Mouse (Mus musculus) thymus, postnatal 0 days (tissue): ENCODE data around the gene Cd22. TPM values are rescaled to one million over a fixed set of nuclear protein-coding genes. Genes with fewer than 3 reads are reported as not detected.
"Not testable (repeated sequence)": the region's sequence is repeated elsewhere in the genome, so short reads cannot be mapped to it uniquely, and the experiment has no call there.

Experiments used
- DNase-seq: peaks from one replicate; pipeline ENCODE4 v3.0.0-alpha.2; 2015; ENCODE audit warnings: low spot score
- polyA plus RNA-seq: library from polyadenylated mRNA; unstranded; fragments of >200 nt; fragmentation: Nextera tagmentation; extraction: Ambion mirVana; gene quantifications from 2 replicates; pipeline ENCODE4 v1.2.1, GENCODE M21; 2015

The Cd22 gene
- 0.40 and 0.99 TPM in 2 replicates for polyA plus RNA-seq

DNA sequence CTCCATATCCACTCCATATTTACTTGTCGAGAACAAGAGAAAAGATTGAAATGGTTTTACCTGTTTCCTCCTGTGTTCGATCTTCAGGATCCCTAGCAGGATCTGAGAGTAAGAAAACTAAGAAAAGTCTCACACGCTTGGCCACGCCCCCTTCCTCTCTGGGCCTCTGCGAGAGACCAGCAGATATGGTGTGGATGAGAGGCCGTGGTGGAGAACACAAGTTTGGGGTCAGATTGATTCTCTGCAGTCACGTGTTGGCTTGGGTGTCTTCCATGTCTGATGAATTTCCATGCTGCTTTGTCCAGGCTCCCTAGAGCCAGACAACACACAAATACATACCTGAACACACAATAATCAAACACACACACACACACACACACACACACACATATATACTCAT lies at the start of gene Cd22:
Cd22 (minus strand) TSS at position 167 of the 400 bp plus-strand sequence.
- no peak for DNase-seq

DNA sequence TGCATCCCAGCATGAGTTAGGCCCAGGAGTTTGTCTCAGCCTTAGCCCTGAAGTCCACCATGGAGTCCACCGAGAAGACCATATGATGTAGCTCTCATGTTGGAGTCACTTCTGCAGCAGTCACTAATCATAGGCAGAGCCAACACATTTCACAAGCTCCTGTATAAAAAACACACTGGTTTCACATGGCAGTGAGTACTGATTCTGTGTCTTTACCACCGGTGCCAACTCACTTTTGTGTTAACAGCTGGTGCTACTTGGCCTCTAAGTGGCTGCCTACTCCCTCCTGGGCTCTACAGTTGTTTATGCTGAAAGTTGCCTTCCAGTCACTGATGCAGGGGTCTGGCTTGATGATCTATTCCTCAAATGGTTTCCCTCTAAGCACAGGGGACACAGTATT lies 44.4 kb upstream of the Cd22 start, which contains the start of gene Hamp2:
Hamp2 (minus strand) TSS at position 101 of the 400 bp plus-strand sequence.
- not testable (repeated sequence) for DNase-seq

GRCm38 (mm10) chr7:30924071-30924470 lies 43.9 kb upstream of the Cd22 start:
- DNase-seq = no peak

DNA sequence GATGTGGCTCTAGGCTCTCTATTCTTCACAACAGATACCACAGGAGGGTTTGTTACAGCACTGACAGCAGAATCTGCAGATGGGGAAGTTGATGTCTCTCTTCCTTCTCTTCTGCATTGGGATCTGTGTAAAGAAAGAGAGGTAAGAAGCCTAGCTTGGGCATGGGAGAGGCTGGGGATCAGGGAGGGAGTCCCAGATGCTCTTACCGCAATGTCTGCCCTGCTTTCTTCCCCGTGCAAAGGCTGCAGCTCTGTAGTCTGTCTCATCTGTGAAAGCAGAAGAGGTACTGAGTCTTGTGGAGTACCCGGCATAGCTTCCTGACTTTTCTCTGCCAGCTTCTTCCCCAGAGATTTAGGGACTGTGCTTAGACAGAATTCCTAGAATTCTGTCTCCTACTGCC lies 42.3 kb upstream of the Cd22 start:
- DNase-seq = not testable (repeated sequence)

DNA sequence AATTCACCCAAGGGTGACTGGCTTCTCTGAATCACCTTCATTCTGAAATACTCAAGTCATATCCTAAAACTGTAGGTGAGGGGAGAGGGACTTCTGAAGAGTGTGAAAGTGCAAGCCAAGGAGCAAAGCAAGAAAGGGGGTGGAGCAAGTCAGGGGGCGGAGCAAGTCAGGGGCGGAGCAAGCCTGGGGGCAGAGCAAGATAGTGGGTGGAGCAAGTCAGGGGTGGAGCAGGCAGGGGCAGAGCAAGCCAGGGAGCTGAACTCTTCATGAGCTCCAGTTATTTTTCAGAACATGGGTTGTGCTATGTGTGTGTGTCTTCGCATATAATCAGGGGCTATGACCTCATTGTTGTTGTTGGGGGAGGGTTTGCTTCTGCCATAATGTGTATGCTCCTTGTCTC lies 40.1 kb upstream of the Cd22 start:
- DNase-seq = peak; percentile 12

GRCm38 (mm10) chr7:30917219-30917618 lies 37.1 kb upstream of the Cd22 start:
- no peak for DNase-seq

DNA sequence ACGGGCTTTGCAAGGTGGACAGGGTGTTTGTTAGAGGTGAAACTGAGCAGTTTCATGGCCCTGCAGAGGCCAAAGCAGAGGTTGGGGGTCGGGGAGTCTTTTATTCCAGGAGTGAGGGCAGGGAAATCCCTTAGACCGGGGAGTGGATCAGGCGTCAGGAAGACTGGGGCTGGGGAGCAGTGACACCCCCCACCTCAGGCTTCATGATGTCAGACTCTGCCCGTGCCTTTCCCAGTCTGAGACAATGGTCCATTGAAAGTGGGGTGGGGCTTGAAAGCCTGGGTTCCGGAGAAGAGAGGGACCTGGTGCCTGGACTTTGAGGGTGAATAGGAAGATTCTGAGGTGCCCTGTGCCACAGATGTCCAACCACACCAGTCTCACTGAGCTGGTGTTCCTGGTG lies 36.6 kb upstream of the Cd22 start:
- no peak for DNase-seq

DNA sequence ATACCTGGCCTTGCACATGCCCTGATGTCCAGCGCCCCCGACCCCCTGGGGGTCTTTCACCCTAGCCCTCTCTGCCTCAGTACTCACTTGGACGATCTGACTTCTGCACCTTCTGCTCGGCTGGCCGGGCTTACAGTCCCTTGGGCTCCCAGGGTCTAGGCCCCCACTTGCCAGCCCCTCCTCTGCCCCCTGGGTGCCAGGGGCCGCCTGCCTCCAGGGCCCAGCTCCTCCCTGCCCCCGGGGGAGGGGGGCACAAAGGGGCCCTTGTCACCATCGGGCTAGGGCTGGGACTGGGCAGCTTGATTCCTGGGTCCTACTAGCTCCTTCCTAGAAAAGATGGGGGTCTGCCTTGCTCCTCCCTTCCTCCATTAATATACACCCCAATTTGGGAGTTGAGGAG lies 34.6 kb upstream of the Cd22 start, which contains the start of gene Mag:
Mag (minus strand) TSS at position 142 of the 400 bp plus-strand sequence.
- no peak for DNase-seq

- no peak for DNase-seq
Measured at GRCm38 (mm10) chr7:30909773-30910172, 29.6 kb upstream of the Cd22 start.

GRCm38 (mm10) chr7:30908992-30909431 lies 28.9 kb upstream of the Cd22 start:
- DNase-seq = no peak

- DNase-seq = no peak
Measured at GRCm38 (mm10) chr7:30908277-30908991, 28.3 kb upstream of the Cd22 start.

- peak; percentile 11 for DNase-seq
Measured at GRCm38 (mm10) chr7:30904042-30904441, 23.9 kb upstream of the Cd22 start.

DNA sequence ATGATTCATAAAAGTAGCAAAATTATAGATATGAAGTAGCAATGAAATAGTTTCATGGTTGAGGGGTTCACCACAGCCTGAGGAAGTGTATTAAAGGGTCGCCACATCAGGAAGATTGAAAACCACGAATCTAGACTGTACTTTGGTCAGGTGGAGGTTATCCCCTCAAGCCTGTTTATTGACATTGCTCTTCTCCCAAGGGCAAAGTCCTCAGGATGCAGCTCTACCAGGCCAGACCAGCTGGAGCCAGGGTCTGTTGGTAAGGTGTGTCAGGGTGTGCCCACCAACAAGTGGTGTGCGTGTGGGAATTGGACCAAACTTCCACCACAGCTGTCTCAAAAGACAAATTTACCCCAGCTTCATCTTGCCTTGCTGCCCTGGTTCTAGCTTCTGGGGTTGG lies 15.1 kb upstream of the Cd22 start:
- no peak for DNase-seq

- DNase-seq = no peak
Measured at GRCm38 (mm10) chr7:30892515-30892914, 12.4 kb upstream of the Cd22 start.

DNA sequence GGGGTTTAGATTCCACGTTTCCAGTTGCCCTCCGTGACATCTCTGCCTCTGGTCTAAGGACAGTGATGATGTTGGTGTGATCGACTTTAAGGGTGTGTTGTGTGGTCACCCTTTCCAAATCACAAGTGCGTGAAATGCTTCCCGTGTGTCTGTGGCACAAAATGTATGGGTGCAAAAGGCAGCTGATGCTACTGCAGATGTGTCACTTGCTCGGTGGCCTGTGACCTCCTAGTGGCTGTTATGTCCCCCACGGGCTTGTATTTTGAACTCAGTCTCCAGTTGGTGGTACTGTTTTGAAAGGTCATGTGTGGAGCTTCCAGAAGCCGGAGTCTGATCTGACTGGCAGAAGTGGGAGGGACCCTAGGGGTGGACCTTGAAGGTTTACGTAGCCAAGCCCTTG lies 11.6 kb upstream of the Cd22 start:
- DNase-seq = no peak

DNA sequence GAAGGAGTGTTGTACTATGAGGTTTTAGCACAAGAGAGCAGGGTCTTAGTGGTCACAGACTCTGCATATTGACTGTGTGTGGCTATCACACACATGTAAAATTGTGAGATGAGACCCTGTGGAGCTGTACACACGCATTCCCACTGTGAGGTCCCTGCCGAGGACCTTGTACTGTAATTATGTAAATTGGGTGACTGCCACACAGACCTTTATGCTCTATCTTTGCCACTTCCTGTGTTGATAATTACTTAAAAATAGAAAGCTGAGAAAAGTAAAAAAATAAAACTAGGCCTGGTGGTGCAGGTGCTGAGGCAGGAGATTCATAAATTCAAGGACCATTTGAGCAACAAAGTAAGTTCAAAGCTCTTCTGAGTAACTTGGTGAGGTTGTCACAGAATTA lies 10.5 kb upstream of the Cd22 start:
- DNase-seq = peak; percentile 4

DNA sequence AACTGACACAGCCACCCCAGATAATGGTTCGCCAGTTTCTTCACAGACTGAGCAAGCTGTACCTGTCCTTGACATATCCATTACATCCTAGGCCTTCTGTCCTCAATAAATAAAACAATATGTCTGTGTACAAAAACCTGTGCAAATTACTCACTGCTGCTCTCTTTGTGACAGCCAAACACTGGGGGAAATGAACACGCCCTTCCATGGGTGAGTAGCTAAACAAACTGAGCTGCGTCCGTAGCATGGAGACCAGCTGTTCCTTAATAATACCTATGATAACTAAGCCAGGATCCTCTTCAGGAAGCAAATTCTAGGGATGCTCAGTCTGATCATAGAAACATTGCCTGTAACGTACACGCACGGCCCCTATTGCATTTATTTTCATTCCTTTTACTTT lies 8.6 kb upstream of the Cd22 start:
- DNase-seq = no peak

GRCm38 (mm10) chr7:30887568-30888188 lies 7.5 kb upstream of the Cd22 start:
- no peak for DNase-seq

DNA sequence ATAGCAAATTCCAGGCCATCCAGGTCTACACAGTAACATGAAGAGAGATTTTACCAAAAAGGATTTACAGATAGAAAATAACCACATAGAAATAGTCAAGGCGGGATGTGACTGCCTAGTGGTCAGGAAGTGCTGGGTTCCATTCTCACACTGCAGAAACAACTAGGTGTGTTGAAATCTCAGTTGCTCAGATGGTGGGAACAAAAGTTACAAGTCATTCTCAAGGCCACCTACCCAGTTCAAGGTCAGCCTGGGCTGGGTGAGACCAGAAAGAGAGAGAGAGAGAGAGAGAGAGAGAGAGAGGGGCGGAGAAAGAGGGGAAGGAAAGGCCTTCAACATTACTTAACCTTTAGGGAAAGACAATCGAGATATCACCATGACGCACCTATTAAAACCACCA lies 6.7 kb upstream of the Cd22 start:
- no peak for DNase-seq

DNA sequence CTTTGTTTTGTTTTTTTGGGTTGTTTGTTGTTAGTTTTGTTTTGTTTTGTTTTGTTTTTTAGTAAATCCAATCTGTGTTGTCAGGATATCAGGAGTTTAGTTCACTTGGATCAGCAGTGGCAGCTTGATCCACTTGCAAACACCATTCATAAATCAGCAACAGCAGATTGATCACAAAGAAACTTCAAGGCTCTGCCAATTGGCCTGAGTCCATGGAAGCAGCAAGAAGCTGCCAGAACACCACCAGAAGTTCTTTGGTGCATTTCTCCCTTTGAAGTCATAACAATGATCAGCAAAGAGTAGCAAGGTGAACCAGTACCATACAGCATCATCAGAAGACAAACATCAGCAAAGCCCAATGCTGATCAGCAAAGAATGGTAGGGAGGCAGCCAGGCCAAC lies 3.9 kb upstream of the Cd22 start:
- DNase-seq = no peak

DNA sequence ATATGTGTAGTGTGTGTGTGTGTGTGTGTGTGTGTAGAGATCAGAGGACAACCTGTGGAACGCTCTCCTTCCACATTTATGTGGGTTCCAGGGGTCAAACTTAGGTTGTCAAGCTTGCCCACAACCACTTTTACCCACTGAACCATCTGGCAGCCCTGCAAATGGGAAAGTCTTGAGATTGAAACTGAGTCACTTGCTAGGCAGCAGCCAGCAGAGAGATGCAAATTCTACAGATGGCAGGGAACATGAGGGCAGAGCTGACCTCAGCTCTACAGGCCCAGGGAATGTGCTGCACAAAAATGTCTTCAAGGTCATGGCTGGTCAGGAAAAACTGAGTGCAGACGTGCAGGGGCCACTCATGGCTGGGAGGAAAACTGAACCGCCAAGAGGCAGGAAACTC lies 1.2 kb upstream of the Cd22 start:
- DNase-seq = no peak

- DNase-seq = no peak
Measured at GRCm38 (mm10) chr7:30878950-30879349, 1.2 kb downstream of the Cd22 start.

- peak; percentile 30 for DNase-seq
Measured at GRCm38 (mm10) chr7:30873083-30873482, 7.1 kb downstream of the Cd22 start.
